Comparison of ENCODE assay signal across 8 mouse cellular contexts in the genomic region with DNA sequence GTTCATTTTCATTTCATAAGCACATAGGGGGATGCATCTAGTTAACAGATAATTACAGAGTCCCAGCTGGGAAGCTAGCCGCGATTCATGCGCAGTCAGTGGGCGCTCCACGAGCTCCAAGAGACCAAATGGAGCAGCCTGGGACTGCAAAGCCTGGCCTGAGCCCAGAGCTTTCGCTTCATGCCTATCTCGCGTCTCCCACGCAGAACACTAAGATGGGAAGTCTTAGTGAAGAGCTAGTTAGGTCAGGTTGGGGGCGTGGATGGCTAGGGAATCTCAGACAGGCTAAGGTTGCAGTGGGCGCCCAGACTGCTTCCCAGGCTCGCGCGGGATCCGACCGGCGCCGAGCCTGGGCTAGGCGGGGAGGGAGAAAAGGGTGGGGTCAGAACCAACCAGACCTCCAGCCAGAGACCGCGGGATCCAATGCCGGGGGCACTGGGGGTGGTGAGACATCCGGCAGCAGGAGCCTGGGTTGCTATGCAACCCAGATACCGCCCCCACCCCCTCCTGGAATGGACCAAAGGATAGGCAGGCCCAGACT. TPM values are rescaled to one million over a fixed set of nuclear protein-coding genes. Genes with fewer than 3 reads are reported as not detected.
DNase-seq lines count a peak whose midpoint lies in the region; ATAC-seq and TF ChIP-seq lines count a peak whose summit lies in the region.

No protein-coding gene starts in this region.

- peak overlapping the region; percentile 71 for H3K27ac ChIP-seq in forebrain, postnatal 0 days (ENCODE audit: low read depth, low read length)
- peak overlapping the region; percentile 87 for H3K27ac ChIP-seq in hindbrain, embryonic 11.5 days (ENCODE audit: low read depth, low read length)
- H3K27ac ChIP-seq in left cerebral cortex, adult 2 months, result no peak overlapping the region

- DNase-seq in ES-CJ7 (ENCODE audit: low read depth, low spot score), result peak; percentile 89
- peak; percentile 51 for DNase-seq in adrenal gland, postnatal 10 days
- DNase-seq in forebrain, postnatal 0 days, result peak; percentile 87
- peak; percentile 70 for DNase-seq in hindbrain, embryonic 11.5 days (ENCODE audit: low spot score)
- peak; percentile 30 to 57 for DNase-seq in left cerebral cortex, adult 2 months (ENCODE audit: extremely low spot score in 1 of 2, low spot score in 2 of 2)
- peak; percentile 65 to 81 for DNase-seq in lung, postnatal 4 days
- peak; percentile 74 to 77 for DNase-seq in right cerebral cortex, postnatal 36 days (ENCODE audit: low spot score in 2 of 2)

- TF ChIP-seq CTCF in forebrain, postnatal 0 days (IDR thresholded peaks at IDR 0.05; ENCODE audit: low read depth), result no peak
- TF ChIP-seq CTCF in left cerebral cortex, adult 2 months (IDR thresholded peaks at IDR 0.05), result no peak

- H3K27me3 ChIP-seq in forebrain, postnatal 0 days (ENCODE audit: insufficient read depth, low read length), result no peaks in the 10 kb centered on the region
- no peaks in the 10 kb centered on the region for H3K27me3 ChIP-seq in hindbrain, embryonic 11.5 days (ENCODE audit: control insufficient read depth, insufficient read depth, low read length)

- peak overlapping the region; percentile 44 for H3K9ac ChIP-seq in forebrain, postnatal 0 days
- peak overlapping the region; percentile 97; the same call in 1 of the 2 replicates for H3K9ac ChIP-seq in hindbrain, embryonic 11.5 days (ENCODE audit: low read depth, low read length)

- peak; percentile 85 for ATAC-seq in forebrain, postnatal 0 days
- ATAC-seq in hindbrain, embryonic 11.5 days (ENCODE audit: low FRiP score), result peak; percentile 66
- ATAC-seq in erythroid progenitor cell, adult 5-6 weeks (replicated peaks; ENCODE audit: low FRiP score, poor library complexity, severe bottlenecking), result no peak

- no peaks in the 10 kb centered on the region for H3K36me3 ChIP-seq in forebrain, postnatal 0 days (ENCODE audit: insufficient read depth)
- peaks cover 3% of the 10 kb centered on the region; the same call in 1 of the 2 replicates for H3K36me3 ChIP-seq in hindbrain, embryonic 11.5 days (ENCODE audit: control insufficient read depth, insufficient read depth, low read length)

- peaks cover 32% of the 10 kb centered on the region for H3K4me1 ChIP-seq in forebrain, postnatal 0 days (ENCODE audit: insufficient read depth)
- peaks cover 14% of the 10 kb centered on the region for H3K4me1 ChIP-seq in hindbrain, embryonic 11.5 days (replicated peaks; ENCODE audit: control insufficient read depth, insufficient read depth, low read length)

- 1% methylated on average over 24 of the region's 24 CpGs for WGBS in forebrain, postnatal 0 days
- WGBS in hindbrain, embryonic 11.5 days, result under 1% methylated on average over 24 of the region's 24 CpGs

- no peaks in the 10 kb centered on the region for H3K9me3 ChIP-seq in forebrain, postnatal 0 days (ENCODE audit: low read length)
- no peaks in the 10 kb centered on the region for H3K9me3 ChIP-seq in hindbrain, embryonic 11.5 days (ENCODE audit: control insufficient read depth, low read length)

- peak overlapping the region; percentile 62 for H3K4me3 ChIP-seq in forebrain, postnatal 0 days (ENCODE audit: low read depth, low read length)
- H3K4me3 ChIP-seq in hindbrain, embryonic 11.5 days (ENCODE audit: low read depth, low read length), result peak overlapping the region; percentile 89
- peak overlapping the region; percentile 49 for H3K4me3 ChIP-seq in left cerebral cortex, adult 2 months

- intact Hi-C loops in left cerebral cortex, adult 2 months (cut with DNase I), result loop anchor here (1.0 to 5.0 kb wide), 4 partner anchors 176 to 229 kb away; partner anchors contain the start of gene Dars

- H3K4me2 ChIP-seq in forebrain, postnatal 0 days (ENCODE audit: low read depth), result peak overlapping the region; percentile 94
- peak overlapping the region; percentile 75 for H3K4me2 ChIP-seq in hindbrain, embryonic 11.5 days (replicated peaks; ENCODE audit: low read depth, low read length)

RNA-seq across cellular contexts. Expression of gene Cxcr4, which starts 0.9 kb away (rescaled TPM):
- total RNA-seq in adrenal gland, postnatal 10 days (2021), result 10 to 100 TPM; 39.8 to 49.6 TPM
- 41.3 and 44.9 TPM in 2 replicates for total RNA-seq in forebrain, postnatal 0 days (2014; rRNA removed)
- polyA plus RNA-seq in forebrain, postnatal 0 days (2015; fragmentation: Nextera tagmentation; extraction: Ambion mirVana), result 4.9 and 5.8 TPM in 2 replicates
- polyA plus RNA-seq in hindbrain, embryonic 11.5 days (2014; fragmentation: Nextera tagmentation; extraction: Ambion mirVana), result 23.3 and 26.4 TPM in 2 replicates
- 1 to 10 TPM; 1.2 to 2.4 TPM for total RNA-seq in left cerebral cortex, adult 2 months (2021)
- total RNA-seq in erythroid progenitor cell, adult 5-6 weeks (2015; ENCODE audit: low replicate concordance), result 390 and 435 TPM in 2 replicates
- 236 and 385 TPM in 2 replicates for total RNA-seq in erythroid progenitor cell, adult 5-6 weeks (2017; ENCODE audit: low replicate concordance)

Comparison
In these comparisons a context has a peak if more than half of its experiments do, and no peak if none do; other contexts are left out.
1. RNA of gene Cxcr4, which starts 0.9 kb away (total RNA-seq): 236 to 435 TPM in erythroid progenitor cell, adult 5-6 weeks, 39.8 to 49.6 TPM in adrenal gland, postnatal 10 days and 41.3 to 44.9 TPM in forebrain, postnatal 0 days; 1.2 to 2.4 TPM in left cerebral cortex, adult 2 months; every median in the first group is over 10 times any median in the second.
2. Peak in every context shown above with its lines, with median percentiles within 50 percentile points of each other: DNase-seq and H3K4me3 ChIP-seq.